Comparison of ENCODE assay signal across 8 mouse cellular contexts in the genomic region with DNA sequence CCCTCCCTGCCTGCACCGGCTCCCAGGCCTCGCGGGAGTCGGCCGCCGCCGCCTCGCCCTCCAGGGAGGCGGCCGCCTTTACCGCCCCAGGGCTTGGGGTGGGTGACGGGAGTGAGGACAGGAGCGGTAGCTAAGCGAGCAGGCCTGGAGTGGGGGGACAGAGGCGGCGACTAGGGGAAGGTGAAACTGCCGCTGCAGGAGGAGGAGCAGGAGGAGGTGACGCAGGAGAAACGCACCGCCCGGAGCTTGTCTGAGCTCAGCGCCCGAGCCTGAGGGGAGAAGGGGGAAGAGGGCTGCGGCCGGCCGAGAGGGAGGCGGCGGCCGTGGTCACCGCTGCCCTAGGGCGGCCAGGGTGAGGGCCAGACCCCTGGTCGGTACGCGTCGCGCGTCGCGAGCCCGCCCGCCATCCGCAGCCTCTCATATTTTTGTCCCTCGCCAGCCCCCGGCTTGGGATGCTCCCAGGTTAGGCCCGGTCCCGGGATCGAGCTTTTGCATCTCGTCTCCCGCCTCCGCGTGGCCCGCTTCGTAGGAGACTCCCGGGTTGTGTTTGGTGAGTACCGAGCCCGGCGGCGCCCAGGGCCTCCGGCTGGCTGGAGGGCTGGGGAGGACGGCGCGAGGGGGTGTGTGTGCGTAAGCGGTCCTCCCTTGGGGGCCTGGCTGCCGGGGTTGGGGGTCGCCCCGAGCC. TPM values are rescaled to one million over a fixed set of nuclear protein-coding genes. Genes with fewer than 3 reads are reported as not detected.
A peak's percentile ranks its signal among the peaks of the same experiment; 100 is the strongest.
DNase-seq lines count a peak whose midpoint lies in the region; ATAC-seq lines count a peak whose summit lies in the region.

No protein-coding gene starts in this region.

- peak overlapping the region; percentile 95 for H3K27ac ChIP-seq in embryonic facial prominence, embryonic 15.5 days (replicated peaks)
- H3K27ac ChIP-seq in heart, embryonic 10.5 days: peak overlapping the region; percentile 93
- H3K27ac ChIP-seq in kidney, embryonic 15.5 days: peak overlapping the region; percentile 95

- H3K4me3 ChIP-seq in embryonic facial prominence, embryonic 15.5 days (replicated peaks): peak overlapping the region; percentile 67
- H3K4me3 ChIP-seq in heart, embryonic 10.5 days: peak overlapping the region; percentile 76
- peak overlapping the region; percentile 72 for H3K4me3 ChIP-seq in kidney, embryonic 15.5 days (replicated peaks)

- peak overlapping the region; percentile 66 for H3K9ac ChIP-seq in embryonic facial prominence, embryonic 15.5 days
- peak overlapping the region; percentile 79 for H3K9ac ChIP-seq in kidney, embryonic 15.5 days

- WGBS in embryonic facial prominence, embryonic 15.5 days: 15% methylated on average over 62 of the region's 67 CpGs
- WGBS in heart, embryonic 10.5 days: 18% methylated on average over 65 of the region's 67 CpGs
- WGBS in kidney, embryonic 15.5 days: 18% methylated on average over 46 of the region's 67 CpGs

- peak; percentile 64 for ATAC-seq in embryonic facial prominence, embryonic 15.5 days (ENCODE audit: insufficient number of reproducible peaks, low FRiP score, low TSS enrichment, low read depth)
- ATAC-seq in kidney, embryonic 15.5 days (replicated peaks; ENCODE audit: low FRiP score): peak; percentile 55

- H3K27me3 ChIP-seq in embryonic facial prominence, embryonic 15.5 days: no peaks in the 10 kb centered on the region
- peaks cover 30% of the 10 kb centered on the region; the same call in 1 of the 2 replicates for H3K27me3 ChIP-seq in heart, embryonic 10.5 days (ENCODE audit: insufficient read depth, poor library complexity, severe bottlenecking)
- peaks cover 22% of the 10 kb centered on the region for H3K27me3 ChIP-seq in kidney, embryonic 15.5 days

- H3K4me1 ChIP-seq in embryonic facial prominence, embryonic 15.5 days: no peaks in the 10 kb centered on the region
- H3K4me1 ChIP-seq in heart, embryonic 10.5 days: no peaks in the 10 kb centered on the region
- H3K4me1 ChIP-seq in kidney, embryonic 15.5 days: 0 out of 2 replicates have a peak, but pooled peaks cover 2% of the 10 kb centered on the region

- DNase-seq in 3T3-L1 (ENCODE audit: low read depth, low spot score): peak; percentile 65
- peak; percentile 76 for DNase-seq in adrenal gland, postnatal 36 days
- DNase-seq in heart, embryonic 10.5 days (ENCODE audit: low spot score): peak; percentile 80
- DNase-seq in liver: peak; percentile 76
- peak; percentile 22 to 67 for DNase-seq in monocyte, adult 2 months (ENCODE audit: low read depth in 1 of 2, low spot score in 2 of 2)
- DNase-seq in spleen, postnatal 36 days (ENCODE audit: low spot score in 2 of 2): peak; percentile 75 to 81

- no peaks in the 10 kb centered on the region for H3K36me3 ChIP-seq in embryonic facial prominence, embryonic 15.5 days
- no peaks in the 10 kb centered on the region for H3K36me3 ChIP-seq in heart, embryonic 10.5 days
- H3K36me3 ChIP-seq in kidney, embryonic 15.5 days: no peaks in the 10 kb centered on the region

- H3K9me3 ChIP-seq in embryonic facial prominence, embryonic 15.5 days (replicated peaks): no peaks in the 10 kb centered on the region
- H3K9me3 ChIP-seq in heart, embryonic 10.5 days: no peaks in the 10 kb centered on the region
- no peaks in the 10 kb centered on the region for H3K9me3 ChIP-seq in kidney, embryonic 15.5 days (replicated peaks)

- H3K4me2 ChIP-seq in embryonic facial prominence, embryonic 15.5 days (replicated peaks): peak overlapping the region; percentile 47
- peak overlapping the region; percentile 55 for H3K4me2 ChIP-seq in kidney, embryonic 15.5 days

RNA-seq across cellular contexts. Expression of a gene that starts 0.6 kb away (rescaled TPM):
- total RNA-seq in adrenal gland, postnatal 36 days (2021): 100 to 1,000 TPM; 205 to 212 TPM
- polyA plus RNA-seq in embryonic facial prominence, embryonic 15.5 days (2015; fragmentation: Nextera tagmentation; extraction: Ambion mirVana): 22.9 and 25.7 TPM in 2 replicates
- 33.4 and 38.0 TPM in 2 replicates for polyA plus RNA-seq in heart, embryonic 10.5 days (2016; fragmentation: Nextera tagmentation; extraction: Ambion mirVana)
- 25.7 and 29.7 TPM in 2 replicates for polyA plus RNA-seq in kidney, embryonic 15.5 days (2015; fragmentation: Nextera tagmentation; extraction: Ambion mirVana)

Comparison
In these comparisons a context has a peak if more than half of its experiments do, and no peak if none do; other contexts are left out.
1. Peak in every context shown above with its lines: DNase-seq, ATAC-seq, H3K4me3 ChIP-seq and H3K27ac ChIP-seq.